Mouse (Mus musculus) CH12.LX (cell line): ENCODE measurements around the gene Avp. TPM values are rescaled to one million over a fixed set of nuclear protein-coding genes. Genes with fewer than 3 reads are reported as not detected.

Experiments used
- DNase-seq: peaks from one replicate; pipeline ENCODE4 v3.0.0-alpha.2; 2013; ENCODE audit errors: extremely low read depth
- H3K27ac ChIP-seq: 2 replicates; pipeline ENCODE4 v1.5.1; 2012; ENCODE audit warnings: low read depth, mild to moderate bottlenecking, control low read depth, moderate library complexity; ENCODE audit not compliant: insufficient read depth
- H3K27me3 ChIP-seq: replicated peaks from 2 replicates; pipeline ENCODE3; 2012; ENCODE audit warnings: inconsistent platforms
- H3K36me3 ChIP-seq, 2 experiments: replicated peaks in 1 of 2; 2 replicates each; pipeline versions ENCODE3 to v1.6.1; 2012; ENCODE audit warnings: inconsistent platforms in 1 of 2, low read length in 1 of 2, mild to moderate bottlenecking in 1 of 2, mixed read lengths in 1 of 2, moderate library complexity in 1 of 2; ENCODE audit not compliant: control insufficient read depth in 1 of 2, insufficient read depth in 1 of 2
- H3K4me1 ChIP-seq, 2 experiments: 2 replicates each; pipeline ENCODE4 v1.6.1; 2012; ENCODE audit warnings: inconsistent platforms in 1 of 2, moderate library complexity in 1 of 2; ENCODE audit not compliant: insufficient read depth in 2 of 2, control insufficient read depth in 1 of 2
- H3K4me2 ChIP-seq: 2 replicates; pipeline ENCODE4 v1.6.1; 2012; ENCODE audit warnings: low read depth, mild to moderate bottlenecking, control low read depth; ENCODE audit not compliant: poor library complexity, insufficient read depth, severe bottlenecking
- H3K4me3 ChIP-seq, 3 experiments: fragments of 150-350 bp in 1 of 3; sonication (generic) in 1 of 3; replicated peaks in 1 of 3; 2 replicates each; pipeline versions ENCODE3 to v1.5.1; 2011 to 2012; ENCODE audit warnings: low read depth in 2 of 3, low read length in 2 of 3, mild to moderate bottlenecking in 2 of 3, moderate library complexity in 2 of 3, control low read depth in 1 of 3, improper control_type of control experiment in 1 of 3, inconsistent platforms in 1 of 3, mixed read lengths in 1 of 3; ENCODE audit not compliant: poor library complexity in 1 of 3
- H3K79me2 ChIP-seq: replicated peaks from 2 replicates; pipeline ENCODE4 v1.6.1; 2012; ENCODE audit warnings: mild to moderate bottlenecking, moderate library complexity; ENCODE audit not compliant: control insufficient read depth, poor library complexity, insufficient read depth, severe bottlenecking; ENCODE audit errors: extremely low read depth
- H3K9ac ChIP-seq: 2 replicates; pipeline ENCODE4 v1.6.1; 2012; ENCODE audit warnings: low read depth, mild to moderate bottlenecking, control low read depth, moderate library complexity; ENCODE audit not compliant: insufficient read depth
- H3K9me3 ChIP-seq: replicated peaks from 2 replicates; pipeline ENCODE3; 2012; ENCODE audit warnings: low read length, inconsistent platforms, mixed read lengths
- BHLHE40 ChIP-seq: IDR thresholded peaks from 2 replicates; pipeline ENCODE4 v1.6.1; 2011; ENCODE audit warnings: mild to moderate bottlenecking, low read depth, low read length, improper control_type of control experiment
- CHD1 ChIP-seq: IDR thresholded peaks from 2 replicates; pipeline ENCODE4 v1.6.1; 2012; ENCODE audit warnings: low read depth, low read length, improper control_type of control experiment, inconsistent platforms
- CHD2 ChIP-seq: IDR thresholded peaks from 2 replicates; pipeline ENCODE4 v1.6.1; 2011; ENCODE audit warnings: low read length, improper control_type of control experiment
- ETS1 ChIP-seq: conservative IDR thresholded peaks from 2 replicates; pipeline ENCODE4 v1.6.1; 2012; ENCODE audit warnings: low read depth, mild to moderate bottlenecking, inconsistent platforms, low read length, improper control_type of control experiment, moderate library complexity
- GABPA ChIP-seq: IDR thresholded peaks from 2 replicates; pipeline ENCODE4 v1.6.1; 2012; ENCODE audit warnings: low read depth, low read length, improper control_type of control experiment, inconsistent platforms; ENCODE audit not compliant: insufficient replicate concordance
- HCFC1 ChIP-seq: IDR thresholded peaks from 2 replicates; pipeline ENCODE4 v1.6.1; 2012; ENCODE audit warnings: low read depth, mild to moderate bottlenecking, inconsistent platforms, low read length, improper control_type of control experiment
- JUN ChIP-seq: IDR thresholded peaks from 2 replicates; pipeline ENCODE4 v1.6.1; 2011; ENCODE audit warnings: low read depth, mild to moderate bottlenecking, low read length, improper control_type of control experiment, moderate library complexity; ENCODE audit not compliant: insufficient read depth
- KAT2A ChIP-seq: IDR thresholded peaks from 2 replicates; pipeline ENCODE4 v1.6.1; 2012; ENCODE audit warnings: low read length, improper control_type of control experiment, inconsistent platforms; ENCODE audit not compliant: insufficient replicate concordance
- MAFK ChIP-seq: IDR thresholded peaks from 2 replicates; pipeline ENCODE4 v1.6.1; 2011; ENCODE audit warnings: low read length, improper control_type of control experiment; ENCODE audit not compliant: insufficient replicate concordance
- MAX ChIP-seq: IDR thresholded peaks from 2 replicates; pipeline ENCODE4 v1.6.1; 2011; ENCODE audit warnings: low read length, improper control_type of control experiment
- NELFE ChIP-seq: IDR thresholded peaks from 2 replicates; pipeline ENCODE4 v1.6.1; 2011; ENCODE audit warnings: low read depth, low read length, improper control_type of control experiment
- NRF1 ChIP-seq: IDR thresholded peaks from 2 replicates; pipeline ENCODE4 v1.6.1; 2014; ENCODE audit warnings: low read depth, mild to moderate bottlenecking, inconsistent platforms, low read length, improper control_type of control experiment, moderate library complexity
- PAX5 ChIP-seq: IDR thresholded peaks from 2 replicates; pipeline ENCODE4 v1.6.1; 2012; ENCODE audit warnings: low read length, inconsistent platforms, mixed read lengths
- POLR2A ChIP-seq: IDR thresholded peaks from 2 replicates; pipeline ENCODE4 v1.6.1; 2011; ENCODE audit warnings: low read depth, mild to moderate bottlenecking, improper control_type of control experiment, low read length
- POLR2AphosphoS2 ChIP-seq: IDR thresholded peaks from 2 replicates; pipeline ENCODE4 v1.6.1; 2011; ENCODE audit warnings: low read depth, low read length, improper control_type of control experiment
- RAD21 ChIP-seq: IDR thresholded peaks from 2 replicates; pipeline ENCODE4 v1.6.1; 2011; ENCODE audit warnings: low read depth, mild to moderate bottlenecking, low read length, improper control_type of control experiment, moderate library complexity
- RCOR1 ChIP-seq: conservative IDR thresholded peaks from 2 replicates; pipeline ENCODE4 v1.6.1; 2012; ENCODE audit warnings: low read depth, mild to moderate bottlenecking, inconsistent platforms, low read length, improper control_type of control experiment
- SIN3A ChIP-seq: IDR thresholded peaks from 2 replicates; pipeline ENCODE4 v1.6.1; 2012; ENCODE audit warnings: low read length, improper control_type of control experiment, inconsistent platforms
- SMC3 ChIP-seq: IDR thresholded peaks from 2 replicates; pipeline ENCODE4 v1.6.1; 2011; ENCODE audit warnings: low read depth, low read length, improper control_type of control experiment
- TBP ChIP-seq: conservative IDR thresholded peaks from 2 replicates; pipeline ENCODE4 v1.6.1; 2011; ENCODE audit warnings: low read depth, low read length, improper control_type of control experiment
- TCF12 ChIP-seq: IDR thresholded peaks from 2 replicates; pipeline ENCODE4 v1.6.1; 2014; ENCODE audit warnings: low read depth, mild to moderate bottlenecking, inconsistent platforms, low read length, improper control_type of control experiment
- USF1 ChIP-seq: IDR thresholded peaks from 2 replicates; pipeline ENCODE4 v1.6.1; 2014; ENCODE audit warnings: low read depth, mild to moderate bottlenecking, inconsistent platforms, low read length, improper control_type of control experiment
- ZC3H11A ChIP-seq: IDR thresholded peaks from 2 replicates; pipeline ENCODE4 v1.6.1; 2012; ENCODE audit warnings: low read depth, mild to moderate bottlenecking, inconsistent platforms, low read length, improper control_type of control experiment
- ZKSCAN1 ChIP-seq: IDR thresholded peaks from 2 replicates; pipeline ENCODE4 v1.6.1; 2012; ENCODE audit warnings: low read depth, inconsistent platforms, low read length, improper control_type of control experiment, borderline replicate concordance
- ZMIZ1 ChIP-seq: IDR thresholded peaks from 2 replicates; pipeline ENCODE4 v1.6.1; 2012; ENCODE audit warnings: low read depth, mild to moderate bottlenecking, inconsistent platforms, low read length, improper control_type of control experiment
- dilution Hi-C: fragments of 300-500 bp; cut with MboI; formaldehyde crosslinking; loops from 2 replicates; pipeline ENCODE4 v1.14.3; 2020; ENCODE audit warnings: low sequenced_read_pairs; ENCODE audit not compliant: extremely low pct_unique_long_range_greater_than_20kb, extremely low pct_ligation_motif_present
- in situ Hi-C: fragments of 300-500 bp; cut with MboI; formaldehyde crosslinking; loops from 3 replicates; pipeline ENCODE4 v1.14.3; 2019; ENCODE audit warnings: low sequenced_read_pairs, low pct_ligation_motif_present, low pct_unique_long_range_greater_than_20kb, mixed read lengths
- polyA plus RNA-seq: library from polyadenylated mRNA; unstranded; fragments of >175 nt; gene quantifications from 2 replicates; pipeline ENCODE4 v1.2.1, GENCODE M21; 2012; ENCODE audit warnings: low read depth; ENCODE audit not compliant: insufficient read length
- total RNA-seq, 2 experiments: library from RNA; depleted of rRNA; stranded (reverse); fragments of 300-350 nt in 1 of 2; fragments of >200 nt in 1 of 2; gene quantifications; 2 replicates each; pipeline ENCODE4 v1.2.3; 2012 to 2014

Avp gene
- total and polyA plus RNA-seq, 3 experiments = not detected

DNA sequence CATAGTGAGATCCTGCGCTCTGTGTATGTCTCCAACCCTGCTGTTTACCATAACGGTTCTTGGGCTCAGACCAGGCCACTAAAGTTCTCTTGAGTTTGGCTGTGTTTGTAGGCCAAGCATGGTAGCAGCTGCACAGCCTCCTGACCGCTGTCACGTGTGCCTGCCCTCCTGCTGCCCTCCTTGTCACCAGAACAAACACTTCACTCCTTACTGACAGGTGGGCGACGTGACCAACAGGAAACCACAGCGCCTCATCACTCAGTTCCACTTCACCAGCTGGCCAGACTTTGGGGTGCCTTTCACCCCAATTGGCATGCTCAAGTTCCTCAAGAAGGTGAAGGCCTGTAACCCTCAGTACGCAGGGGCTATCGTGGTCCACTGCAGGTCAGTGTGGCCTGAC, 42.1 kb downstream of the Avp start:
- in situ Hi-C loops (no loop called here), dilution Hi-C loops (no loop called here)
- peaks cover 7 to 33% of the 10 kb centered on the region in 2 experiments; a peak in 3 of 4 replicates for H3K4me1 ChIP-seq
- no peak overlapping the region for H3K4me3 ChIP-seq
- H3K27me3 ChIP-seq = no peaks in the 10 kb centered on the region
- H3K36me3 ChIP-seq = peaks cover 52 to 92% of the 10 kb centered on the region in 2 experiments
- peaks cover 13% of the 10 kb centered on the region for H3K9me3 ChIP-seq
- H3K27ac ChIP-seq = no peak overlapping the region
- no peak overlapping the region for H3K4me2 ChIP-seq
- no peaks in the 10 kb centered on the region for H3K79me2 ChIP-seq
- no peak for DNase-seq
- no peak overlapping the region for H3K9ac ChIP-seq
- TF ChIP-seq GABPA = no peak
- TF ChIP-seq SIN3A = no peak
- no peak for TF ChIP-seq TCF12
- no peak for TF ChIP-seq ZMIZ1
- 0 out of 2 replicates have a peak, but pooled peaks have one; percentile 11 for TF ChIP-seq ETS1
- peak; percentile 55 for TF ChIP-seq BHLHE40

DNA sequence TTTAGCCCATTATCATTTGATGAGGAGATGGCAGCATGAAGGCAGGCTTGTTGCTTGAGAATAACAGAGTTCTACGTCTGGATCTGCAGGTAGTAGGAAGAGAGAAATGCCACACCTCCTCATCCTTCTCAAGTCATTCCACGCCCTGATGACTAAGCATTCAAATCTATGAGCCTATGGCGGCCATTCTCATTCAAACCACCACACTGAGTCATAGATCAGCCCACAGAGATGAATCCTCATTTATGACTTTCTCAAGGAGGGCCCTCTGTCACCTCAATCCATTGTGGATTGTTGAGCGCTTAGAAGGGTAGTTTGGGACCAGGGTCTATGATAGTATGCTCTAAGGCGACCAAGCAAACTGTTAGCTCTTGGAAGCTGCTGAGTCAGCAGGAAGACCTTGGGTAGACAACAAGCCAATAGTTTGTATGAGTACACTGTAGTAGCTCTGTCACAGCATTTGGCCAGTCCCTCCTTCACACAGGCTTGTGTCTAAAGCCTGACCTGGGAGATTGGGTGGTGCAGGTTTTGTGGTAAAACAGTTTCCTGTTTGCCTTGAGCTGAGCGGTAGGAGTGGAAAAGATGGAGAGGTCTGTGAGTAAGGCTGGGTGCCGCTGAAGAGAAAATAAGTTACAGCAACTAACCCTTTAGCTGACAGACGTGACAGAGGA, 43.3 kb downstream of the Avp start:
- no peaks in the 10 kb centered on the region for H3K79me2 ChIP-seq
- TF ChIP-seq MAFK (peak; percentile 90), POLR2AphosphoS2 (no peak), HCFC1 (no peak), SMC3 (no peak), MAX (no peak), POLR2A (no peak), RAD21 (no peak), NRF1 (no peak)
- peaks cover 7 to 45% of the 10 kb centered on the region in 2 experiments; a peak in 3 of 4 replicates for H3K4me1 ChIP-seq
- H3K27ac ChIP-seq = no peak overlapping the region
- H3K36me3 ChIP-seq = peaks cover 41 to 82% of the 10 kb centered on the region in 2 experiments
- no peak overlapping the region for H3K9ac ChIP-seq
- H3K4me3 ChIP-seq = no peak overlapping the region
- H3K4me2 ChIP-seq = no peak overlapping the region
- peak; percentile 21 for DNase-seq
- dilution Hi-C loops = no loop called here
- in situ Hi-C loops = no loop called here
- no peaks in the 10 kb centered on the region for H3K27me3 ChIP-seq
- peaks cover 13% of the 10 kb centered on the region for H3K9me3 ChIP-seq

DNA sequence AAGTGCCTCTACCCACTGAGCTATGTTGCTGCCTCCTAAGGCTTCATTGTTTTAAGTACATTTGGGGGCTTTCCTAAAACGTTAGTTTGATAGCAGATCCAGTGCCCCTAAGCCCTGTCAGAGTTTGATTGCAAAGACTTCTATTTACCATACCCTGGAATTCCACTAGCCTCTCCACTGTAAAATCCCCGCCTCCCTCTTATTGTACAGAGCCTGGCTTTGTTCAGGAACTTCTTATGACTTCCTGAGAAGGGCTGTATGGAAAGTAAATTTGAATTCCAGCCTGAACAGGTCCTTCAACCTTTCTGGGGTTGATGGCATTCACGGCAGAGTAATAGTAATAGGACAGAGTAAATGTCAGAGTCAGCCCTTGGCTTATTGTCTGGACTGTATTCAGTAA, 45.5 kb downstream of the Avp start:
- Histone ChIP-seq H3K27ac (no peak overlapping the region), H3K9me3 (peaks cover 13% of the 10 kb centered on the region), H3K79me2 (no peaks in the 10 kb centered on the region), H3K36me3 (peaks cover 32 to 79% of the 10 kb centered on the region in 2 experiments), H3K9ac (no peak overlapping the region), H3K4me3 (no peak overlapping the region), H3K4me2 (no peak overlapping the region), H3K4me1 (peaks cover 7 to 61% of the 10 kb centered on the region in 2 experiments; a peak in 3 of 4 replicates), H3K27me3 (no peaks in the 10 kb centered on the region)
- TF ChIP-seq JUN (no peak), KAT2A (no peak), RCOR1 (no peak), SMC3 (no peak), ZKSCAN1 (no peak), NELFE (no peak), TCF12 (no peak), TBP (no peak), ZC3H11A (no peak), USF1 (no peak), CHD1 (no peak), CHD2 (no peak), PAX5 (no peak)
- no peak for DNase-seq
- dilution Hi-C loops = no loop called here
- in situ Hi-C loops = no loop called here
